Mouse (Mus musculus) MEL-GATA-1-ER (cell line): Measurements from ENCODE around the gene Perm1.

ENCODE experiments used
- DNase-seq: peaks from one replicate; pipeline ENCODE4 v3.0.0-alpha.2; 2012; ENCODE audit warnings: low read depth; ENCODE audit errors: extremely low read depth

Perm1 gene

GRCm38 (mm10) chr4:156236651-156237447 is 21.2 kb downstream of the Perm1 start:
- DNase-seq, result no peak

- DNase-seq, result no peak
These were observed 33.9 kb downstream of the Perm1 start for GRCm38 (mm10) chr4:156249567-156249966.

GRCm38 (mm10) chr4:156251081-156251480 is 35.4 kb downstream of the Perm1 start:
- DNase-seq, result no peak

- DNase-seq, result no peak
These were observed 36.5 kb downstream of the Perm1 start for GRCm38 (mm10) chr4:156252140-156252539.

GRCm38 (mm10) chr4:156252619-156253018 is 37.0 kb downstream of the Perm1 start:
- no peak for DNase-seq

- DNase-seq, result peak; percentile 59
These were observed 37.4 kb downstream of the Perm1 start for GRCm38 (mm10) chr4:156253043-156253442.

GRCm38 (mm10) chr4:156254361-156255077 is 38.9 kb downstream of the Perm1 start:
- DNase-seq, result no peak

GRCm38 (mm10) chr4:156255078-156255839 is 39.6 kb downstream of the Perm1 start, which contains the start of gene Samd11:
TSS of gene Samd11 (minus strand) at chr4:156255657.
- DNase-seq, result no peak
